Mouse (Mus musculus) adrenal gland, postnatal 36 days (tissue): Measurements from ENCODE around the gene Dnajc4. TPM values are rescaled to one million over a fixed set of nuclear protein-coding genes. Genes with fewer than 3 reads are reported as not detected.

Experiments used
- DNase-seq, 2 experiments: peaks; one replicate each; pipeline ENCODE4 v3.0.0; 2021; ENCODE audit warnings: mixed read lengths in 1 of 2
- long read RNA-seq, 2 experiments: library from polyadenylated mRNA; stranded (forward); transcript quantifications; one replicate each; pipeline ENCODE4 v2.0.0; 2021; ENCODE audit warnings: borderline sequencing depth in 2 of 2
- total RNA-seq, 2 experiments: library from RNA; stranded (reverse); gene quantifications; 2 replicates each; pipeline ENCODE4 v1.2.3; 2021

Dnajc4 gene
- 10 to 100 TPM; 38.5 to 46.1 TPM for total RNA-seq
- long read RNA-seq, experiment 1, transcript Dnajc4-202 (6 exons, 840 nt), result minor isoform, 5 of 57 reads
- long read RNA-seq, experiment 1, transcript Dnajc4-201 (6 exons, 1,074 nt), result major isoform, 9 of 57 reads
- long read RNA-seq, experiment 1, partial matches to known transcripts, result 8 of 57 reads
- long read RNA-seq, experiment 1, other reads (novel, unspliced or antisense), result 35 of 57 reads
- long read RNA-seq, experiment 2, transcript Dnajc4-201 (6 exons, 1,074 nt), result major isoform, 5 of 14 reads
- long read RNA-seq, experiment 2, partial matches to known transcripts, result 3 of 14 reads
- long read RNA-seq, experiment 2, other reads (novel, unspliced or antisense), result 5 of 14 reads

DNA sequence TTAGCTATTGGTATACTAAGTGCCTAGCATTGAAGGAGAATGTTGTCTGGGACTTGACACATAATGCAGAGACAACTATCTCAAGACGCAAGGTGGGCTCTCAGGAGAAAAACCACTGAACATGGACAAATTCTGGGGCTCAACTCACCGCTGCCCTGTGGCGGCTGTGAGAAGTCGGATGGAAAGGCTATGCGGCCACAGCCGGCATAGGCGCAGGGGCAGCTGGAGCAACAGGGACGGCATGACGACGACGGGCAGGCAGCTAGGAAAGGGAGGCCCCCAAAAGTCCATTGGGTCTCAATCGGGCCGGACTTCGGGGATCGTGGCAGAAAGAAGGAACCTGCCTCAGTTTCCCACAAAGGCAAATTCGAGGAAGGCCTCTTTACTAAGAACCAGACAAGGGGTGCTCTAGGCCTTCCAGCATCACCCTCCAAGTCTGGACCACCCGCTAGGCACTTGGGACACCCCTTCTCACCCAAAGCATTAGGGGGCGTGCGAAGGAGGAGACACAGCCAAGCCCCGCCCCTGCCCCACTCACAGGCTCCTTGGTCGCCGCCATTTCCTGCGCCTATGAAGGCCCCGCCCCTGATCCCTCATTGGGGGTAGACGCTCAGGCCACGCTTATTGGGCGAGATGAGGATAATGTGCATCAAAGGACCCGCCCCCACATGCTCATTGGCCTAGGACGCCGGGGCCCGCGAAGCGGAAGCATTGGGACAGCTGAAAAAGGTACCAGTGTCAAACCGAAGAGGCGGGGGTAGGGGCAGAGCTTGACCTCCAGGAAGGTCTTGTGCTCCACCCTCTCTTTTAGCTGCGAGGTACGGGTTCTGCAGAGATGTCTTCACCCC is at the start of gene Dnajc4:
Gene Dnajc4, minus strand, starts transcription at position 562 of the 848 bp plus-strand sequence.
- DNase-seq, result peak; percentile 98 to 99

DNA sequence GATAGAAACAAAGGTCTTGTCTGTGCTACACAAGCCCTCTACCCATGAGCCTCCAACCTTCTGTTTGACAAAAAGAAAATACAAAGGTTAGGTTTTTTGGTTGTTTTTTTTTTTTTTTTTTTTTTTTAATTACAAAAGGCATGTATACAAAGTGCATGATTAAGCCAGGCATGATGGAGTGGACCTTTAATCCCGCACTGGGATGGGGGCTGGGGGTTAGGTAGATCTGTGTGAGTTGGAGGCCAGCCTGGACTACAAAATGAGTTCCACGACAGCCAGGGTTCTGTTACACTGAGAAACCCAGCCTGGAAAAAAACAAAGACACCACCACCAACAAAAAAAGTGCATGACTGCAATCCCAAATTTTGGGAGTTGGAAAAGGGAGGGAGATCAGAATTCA is 48.8 kb upstream of the Dnajc4 start:
- DNase-seq, result no peak

DNA sequence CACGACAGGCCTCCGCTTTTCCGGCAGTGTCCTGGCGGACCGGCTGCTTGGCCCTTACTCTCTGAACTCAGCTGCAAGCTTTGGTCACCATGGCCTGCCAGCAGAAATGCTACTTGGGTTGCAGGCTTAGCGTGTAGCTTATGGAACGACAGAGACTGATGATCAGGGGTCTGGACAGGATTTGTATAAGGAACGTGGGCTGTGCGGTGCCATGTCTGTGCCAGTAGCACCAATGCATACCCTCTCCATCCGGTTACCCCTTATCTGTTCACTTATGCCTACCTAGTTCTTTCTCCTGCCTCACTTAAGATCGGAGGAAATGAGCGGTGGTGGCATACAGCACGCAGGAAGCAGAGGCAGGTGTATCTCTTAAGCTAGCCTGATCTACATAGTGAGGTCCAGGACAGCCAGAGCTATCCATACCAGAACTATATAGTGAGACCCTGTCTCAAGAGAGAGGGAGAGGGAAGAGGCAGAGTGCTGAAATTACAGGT is 48.3 kb upstream of the Dnajc4 start:
- DNase-seq, result no peak

DNA sequence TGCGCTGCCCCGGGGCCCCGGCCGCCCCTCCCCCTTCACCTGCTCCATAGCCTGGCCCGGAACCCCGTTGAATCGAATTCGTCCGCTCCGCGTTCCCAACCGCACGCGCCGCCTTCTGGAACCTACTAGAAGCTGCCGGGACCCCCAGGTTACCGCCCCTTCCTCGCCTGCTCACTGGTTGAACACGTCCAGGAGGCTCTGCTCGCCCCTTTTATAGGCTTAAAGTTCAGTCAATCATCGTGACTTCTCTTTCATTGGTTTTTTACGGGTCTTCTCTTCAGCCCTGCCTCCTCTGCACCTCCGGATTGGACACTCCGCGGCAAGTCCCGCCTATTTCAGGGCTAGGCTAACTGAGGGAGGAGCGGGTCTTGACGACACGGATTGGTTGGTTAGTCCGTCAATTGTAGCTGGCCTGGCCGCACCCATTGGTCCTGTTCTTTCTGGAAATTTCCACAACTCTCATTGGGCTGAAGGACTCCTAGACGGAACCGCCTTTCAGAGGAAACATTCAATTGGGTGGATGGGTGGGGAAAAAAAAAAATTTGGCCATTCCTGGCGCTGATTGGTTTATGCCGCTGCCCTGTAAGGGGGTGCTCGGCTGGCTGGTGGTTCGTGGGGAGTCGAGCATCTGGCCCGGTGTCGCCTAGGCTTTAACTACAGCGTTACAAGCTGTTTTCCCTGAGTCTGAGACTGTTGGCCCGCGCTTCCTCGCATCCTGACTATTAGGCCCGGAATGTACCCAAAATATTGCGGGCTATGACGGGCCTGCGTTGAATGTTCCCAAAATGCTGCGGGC is 47.7 kb upstream of the Dnajc4 start, which contains the start of gene Stip1:
Gene Stip1, minus strand, starts transcription at position 127 of the 796 bp plus-strand sequence.
- peak; percentile 99 for DNase-seq

DNA sequence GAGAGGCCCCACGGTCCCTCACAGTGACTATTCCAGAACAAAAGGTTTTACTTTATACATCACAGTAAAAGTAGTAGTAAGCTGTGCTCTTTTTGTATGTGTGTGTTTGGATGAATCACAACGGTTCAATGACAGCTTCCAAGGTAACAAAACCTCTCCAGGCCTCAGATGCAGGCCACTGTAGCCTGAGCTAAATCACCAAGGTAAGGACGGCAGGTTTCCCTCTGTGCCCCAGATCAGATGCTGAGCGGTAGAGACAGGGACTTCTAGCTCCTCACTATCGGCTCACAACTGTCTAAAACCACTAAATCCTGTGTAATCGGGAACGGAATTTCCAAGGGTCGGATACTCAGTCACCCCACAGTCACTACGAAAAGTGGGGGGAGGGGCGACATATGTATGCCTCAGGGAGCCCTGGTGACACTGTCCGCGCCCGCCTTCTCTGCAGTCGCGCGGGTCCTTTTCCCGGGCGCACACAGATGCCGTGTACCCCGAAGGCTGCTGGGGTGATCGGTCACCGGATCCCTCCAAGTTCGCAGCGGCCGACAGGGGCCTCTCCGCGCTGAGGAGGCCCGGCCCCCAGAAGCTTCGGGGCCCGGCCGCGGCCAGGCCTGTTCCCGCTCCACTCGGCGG is 46.8 kb upstream of the Dnajc4 start:
- DNase-seq, result peak; percentile 60 to 66

DNA sequence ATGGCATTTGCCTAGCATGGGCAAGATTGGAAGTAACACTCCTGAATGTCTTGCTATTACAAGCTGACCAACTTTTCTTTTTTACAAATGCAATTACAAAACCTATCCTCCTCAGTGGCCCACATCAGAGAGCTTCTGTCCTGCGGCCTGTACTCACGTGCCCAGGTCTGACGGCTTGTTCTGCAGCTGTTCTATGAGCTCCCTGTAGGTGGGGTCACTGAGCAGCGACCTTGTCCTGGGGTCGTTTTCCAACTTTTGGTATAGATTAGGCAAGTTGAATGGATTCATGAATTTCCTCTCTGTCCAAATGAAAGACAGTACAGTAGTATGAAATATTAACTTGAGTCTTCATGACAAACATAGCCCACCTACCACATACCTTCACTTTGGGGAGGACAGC is 41.6 kb upstream of the Dnajc4 start:
- no peak for DNase-seq

DNA sequence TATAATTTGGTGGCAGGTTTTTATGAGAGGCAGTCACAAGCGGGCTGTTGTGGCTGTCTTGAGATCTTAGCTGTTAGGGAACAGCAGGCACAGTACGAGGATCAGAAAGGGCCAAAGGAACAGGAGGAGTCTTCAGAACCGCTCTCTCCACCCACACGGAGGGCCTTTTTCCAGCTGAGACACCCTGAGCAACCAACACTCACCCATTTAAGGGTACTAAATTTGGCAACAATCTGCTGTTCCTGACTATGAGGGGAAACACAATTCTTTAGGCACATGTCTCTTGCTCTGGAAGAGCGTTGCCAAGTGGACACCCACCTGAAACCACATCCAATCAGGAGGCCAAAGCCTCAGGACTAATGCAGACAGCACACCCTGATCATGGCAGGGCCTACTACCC is 37.2 kb upstream of the Dnajc4 start:
- DNase-seq, result no peak

DNA sequence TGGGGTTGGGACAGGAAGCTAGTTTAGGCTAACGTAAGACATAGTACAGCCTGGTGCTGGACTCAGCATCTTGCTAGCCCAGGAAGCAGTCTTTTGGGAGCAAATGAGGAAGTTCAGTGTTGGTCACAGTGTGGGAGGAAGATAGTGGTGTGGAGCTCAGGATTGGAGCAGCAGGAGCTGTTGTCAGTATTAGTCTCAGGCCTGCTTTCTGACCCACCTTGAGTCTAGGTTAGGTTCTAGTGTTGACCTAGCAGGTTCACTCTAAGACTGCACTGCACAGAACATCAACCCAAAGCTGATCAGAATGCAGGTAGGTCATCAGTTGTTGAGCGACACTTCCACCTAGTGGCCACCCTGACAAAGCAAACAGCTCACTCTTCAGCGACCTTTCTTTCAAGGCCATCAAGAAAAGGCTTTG is 27.9 kb upstream of the Dnajc4 start:
- DNase-seq, result peak; percentile 74 to 79

DNA sequence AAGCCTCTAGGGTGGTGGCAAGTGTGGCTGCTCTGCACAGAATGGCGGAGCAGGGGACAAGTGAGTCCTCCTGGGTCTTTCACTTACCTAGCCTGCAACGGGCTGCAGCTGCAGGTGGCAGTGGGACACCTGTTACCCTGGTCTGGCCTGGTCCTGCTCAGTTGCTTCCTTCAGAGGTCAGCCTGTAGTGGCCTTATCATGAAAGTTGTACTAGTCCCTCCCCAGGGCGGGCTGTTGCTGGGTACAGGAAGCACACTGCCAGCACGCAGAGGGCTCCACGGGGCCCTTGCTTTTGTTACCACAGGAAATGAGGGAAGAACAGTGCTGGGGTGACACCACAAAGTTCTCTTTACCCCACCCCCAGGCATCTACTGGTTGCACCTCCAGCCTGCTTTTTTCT is 26.8 kb upstream of the Dnajc4 start, which contains the start of gene Fermt3:
Gene Fermt3, minus strand, starts transcription at position 279 of the 400 bp plus-strand sequence.
- peak; percentile 21 to 39 for DNase-seq

DNA sequence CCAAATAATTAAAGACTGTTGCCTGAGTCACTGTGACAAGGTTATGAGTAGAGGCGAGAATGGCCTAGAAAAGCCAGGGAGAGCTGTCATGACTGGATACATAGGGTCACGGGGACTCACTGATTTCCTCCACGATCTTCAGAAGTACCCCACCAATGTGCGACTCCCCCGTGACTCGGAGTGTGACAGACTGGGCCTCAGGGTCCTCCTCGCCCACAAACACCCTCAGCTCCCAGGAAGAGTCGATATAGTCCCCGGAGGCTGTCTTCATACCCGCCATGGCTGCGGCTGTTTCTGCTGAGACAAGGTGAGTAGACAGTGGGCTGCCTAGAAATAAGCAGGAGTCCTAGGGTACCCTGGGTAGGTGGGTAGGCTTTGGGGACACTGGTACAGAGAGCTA is 26.2 kb upstream of the Dnajc4 start:
- no peak for DNase-seq

DNA sequence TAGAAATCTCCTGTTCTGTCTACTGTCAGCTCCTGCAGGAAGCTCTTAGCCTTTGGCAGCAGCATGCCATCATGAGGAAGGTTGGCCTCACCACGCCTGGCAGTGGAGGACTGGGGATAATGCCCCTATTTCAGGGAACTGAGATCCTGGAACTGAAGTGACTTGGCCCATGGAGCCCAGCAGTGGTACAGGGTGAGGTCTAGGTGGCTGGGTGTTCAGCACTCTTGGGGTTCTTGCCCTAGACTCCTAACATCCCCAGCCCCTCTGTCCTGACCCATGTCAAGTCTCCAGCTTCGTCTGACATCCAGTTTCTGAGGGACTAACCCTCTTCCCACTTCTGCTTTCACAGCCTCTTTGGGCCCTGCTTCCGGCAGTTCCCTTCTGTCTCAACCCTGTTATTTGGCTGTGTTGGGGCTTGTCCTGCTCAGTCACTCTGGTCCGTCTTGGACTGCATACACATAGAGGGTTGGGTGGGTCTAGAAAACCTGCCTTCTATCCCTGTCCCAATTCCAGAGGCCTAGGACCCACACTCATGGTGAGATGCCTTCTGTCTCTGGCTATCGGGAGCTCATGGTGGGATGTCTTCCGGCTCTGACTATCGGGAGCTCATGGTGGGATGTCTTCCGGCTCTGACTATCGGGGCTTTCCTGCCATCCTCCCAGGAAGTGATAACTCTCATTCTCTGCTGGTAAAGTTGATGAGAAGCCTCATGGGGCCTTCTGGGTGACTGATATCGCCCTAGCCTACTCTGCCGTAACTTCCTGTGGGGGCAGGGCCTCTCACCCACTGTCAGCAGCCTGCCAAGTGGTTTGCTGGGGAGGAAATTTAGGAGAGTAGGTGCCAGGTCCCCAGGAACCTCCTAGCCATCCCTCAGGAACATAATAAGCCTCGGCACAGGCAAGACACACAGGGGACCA is 25.4 kb upstream of the Dnajc4 start:
- DNase-seq, result no peak

DNA sequence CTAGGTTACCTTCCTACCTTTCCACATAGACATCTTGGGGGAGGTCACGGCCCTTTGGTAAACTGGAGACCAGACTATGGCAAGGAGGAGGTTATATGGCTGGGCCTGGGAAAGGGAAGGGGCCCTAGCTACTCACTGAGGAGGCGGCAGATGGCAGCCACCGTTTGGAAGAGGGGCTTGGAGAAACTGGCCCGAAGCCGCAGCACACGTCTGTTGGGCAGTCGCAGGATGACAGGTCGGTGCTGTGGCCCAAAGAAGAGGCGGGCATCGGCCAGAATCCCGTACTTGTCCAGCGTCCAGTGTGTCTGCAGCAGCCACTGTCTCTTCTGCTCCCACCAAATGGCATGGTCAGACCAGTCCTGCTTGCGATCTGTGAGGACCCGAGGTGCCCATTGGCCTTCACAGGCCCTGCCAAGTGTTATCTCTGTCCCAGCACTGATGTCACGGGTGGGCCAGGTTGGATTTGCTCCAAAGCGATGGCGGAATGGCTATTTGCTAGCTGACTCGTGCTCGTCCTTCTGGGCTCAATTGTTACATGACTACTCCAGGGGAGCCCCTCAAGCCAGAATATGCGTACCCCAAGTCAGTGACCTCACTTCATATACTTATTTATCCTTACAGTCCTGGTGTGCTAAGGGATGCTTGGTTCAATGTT is 22.2 kb upstream of the Dnajc4 start:
- no peak for DNase-seq

DNA sequence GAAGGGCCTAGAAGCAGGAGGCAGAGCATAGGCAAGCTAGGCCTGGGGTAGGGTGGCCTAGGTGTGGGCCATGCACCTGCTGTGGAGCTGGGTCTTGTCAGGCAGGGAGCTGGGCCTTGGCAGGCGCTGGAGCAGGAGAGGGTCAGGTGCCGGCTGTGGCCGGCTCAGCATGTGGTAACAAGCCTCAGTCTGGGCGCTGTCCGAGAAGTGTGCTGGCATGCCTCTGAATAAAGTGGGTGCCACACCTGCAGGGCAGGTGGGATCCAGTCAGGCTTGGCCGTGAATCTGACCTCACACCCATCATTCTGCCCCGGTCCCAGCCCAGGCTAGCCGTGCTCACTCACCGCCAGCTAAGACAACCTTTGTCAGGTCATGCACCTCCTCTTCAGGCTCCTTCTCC is 21.6 kb upstream of the Dnajc4 start:
- DNase-seq, result no peak

DNA sequence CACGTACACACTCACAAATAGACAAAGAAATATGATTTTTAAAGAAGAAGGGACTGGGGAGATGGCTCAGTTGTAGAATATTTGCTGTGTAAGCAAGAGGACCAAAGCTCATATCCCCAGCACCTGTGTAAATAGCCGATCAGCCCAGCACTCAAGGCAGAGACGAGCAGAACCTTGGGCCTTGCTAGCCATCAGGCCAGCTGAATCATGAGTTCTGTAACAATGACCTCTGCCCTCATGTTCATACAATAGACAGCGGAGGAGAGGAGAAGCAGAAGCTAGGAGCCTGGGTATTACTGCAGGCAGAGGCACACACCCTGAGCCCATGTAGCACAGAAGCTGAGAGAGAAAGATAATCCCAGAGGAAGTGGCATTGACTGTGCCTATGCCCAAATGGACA is 20.1 kb upstream of the Dnajc4 start:
- DNase-seq, result no peak

DNA sequence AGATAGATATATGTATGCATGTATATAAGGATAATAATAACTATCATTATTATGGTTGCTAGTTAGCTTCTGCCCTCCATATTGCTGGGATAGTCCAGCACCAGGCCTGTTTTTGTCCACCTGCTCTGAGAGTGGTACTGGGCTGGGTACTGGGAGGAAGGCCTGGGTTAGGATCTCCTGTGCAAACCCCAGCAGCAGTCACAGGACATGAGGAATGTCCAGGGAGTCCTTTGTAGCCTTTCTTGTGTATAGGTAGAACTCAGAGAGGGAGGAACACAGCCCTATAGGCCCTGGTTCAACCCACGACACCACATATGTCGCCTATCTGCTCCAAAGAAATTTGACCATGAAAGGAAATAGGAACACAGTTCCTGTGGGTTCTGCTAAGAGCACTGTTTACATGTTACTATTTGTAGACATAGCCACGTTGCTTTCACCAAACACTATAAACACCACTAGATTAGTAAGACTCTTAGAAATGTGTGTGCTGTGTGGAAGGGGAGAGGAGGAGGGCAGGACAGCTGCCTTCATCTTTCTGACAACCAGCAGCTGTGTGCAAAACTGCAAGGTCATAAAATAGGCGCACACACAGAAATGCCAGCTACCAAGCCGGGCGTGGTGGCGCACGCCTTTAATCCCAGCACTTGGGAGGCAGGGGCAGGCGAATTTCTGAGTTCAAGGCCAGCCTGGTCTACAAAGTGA is 14.7 kb upstream of the Dnajc4 start:
- no peak for DNase-seq

DNA sequence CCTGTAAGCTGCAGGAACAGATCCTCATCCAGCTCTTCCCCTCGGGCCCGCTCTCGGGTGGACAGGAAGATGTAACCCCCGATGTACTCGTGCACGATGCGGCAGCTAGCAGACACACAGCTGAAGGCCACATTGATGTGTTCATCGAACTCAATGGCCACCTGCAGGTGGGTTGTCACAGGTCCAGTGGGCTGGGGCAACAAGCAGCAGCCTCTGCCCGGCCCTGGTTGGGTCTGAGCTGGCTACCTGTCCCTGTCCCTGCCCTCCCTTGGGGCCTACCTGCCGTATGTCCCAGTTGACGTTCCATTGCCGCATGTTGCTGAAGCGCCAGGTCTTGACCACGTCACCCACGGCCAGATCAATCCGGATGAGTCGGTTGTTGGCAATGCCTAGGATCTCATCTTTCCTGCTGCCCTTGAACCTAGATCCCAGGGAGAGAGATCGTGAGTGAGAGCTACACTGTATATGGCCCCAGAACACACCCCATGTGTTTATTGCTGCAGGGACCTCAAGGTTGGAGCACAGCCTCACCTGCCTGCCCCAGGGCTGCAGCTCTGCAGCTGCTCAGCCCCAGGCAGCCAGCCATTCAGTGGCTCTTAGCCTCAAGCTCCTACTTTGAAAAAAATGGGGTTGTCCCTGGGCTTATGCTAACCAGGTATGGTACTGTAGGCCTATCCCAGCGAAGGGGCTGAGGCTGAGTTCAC is 7.1 kb upstream of the Dnajc4 start:
- DNase-seq, result no peak

DNA sequence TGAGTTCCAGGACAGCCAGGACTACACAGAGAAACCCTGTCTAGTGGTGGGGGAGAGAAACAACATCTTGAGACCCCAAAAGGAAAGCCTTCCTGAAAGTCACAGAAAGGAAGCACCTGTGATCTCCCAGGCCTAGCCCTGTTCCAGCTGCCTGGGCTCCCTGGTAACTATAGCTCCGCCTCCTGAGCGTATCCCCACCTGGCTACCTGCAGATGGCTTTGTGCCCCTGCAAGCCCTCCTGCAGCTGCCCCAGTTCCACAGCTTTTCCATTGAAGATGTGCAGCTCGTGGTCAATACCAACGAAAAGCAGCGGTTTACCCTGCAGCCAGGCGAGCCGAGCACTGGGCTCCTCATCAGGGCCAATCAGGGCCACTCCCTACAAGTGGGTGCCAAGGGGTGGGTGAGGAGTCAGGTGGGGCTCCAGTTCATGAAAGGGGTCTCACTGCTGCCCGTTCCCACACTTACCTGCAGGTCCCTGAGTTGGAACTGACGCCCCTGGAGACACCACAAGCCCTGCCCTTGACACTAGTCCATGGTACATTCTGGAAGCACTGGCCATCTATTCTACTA is 5.4 kb upstream of the Dnajc4 start:
- no peak for DNase-seq

DNA sequence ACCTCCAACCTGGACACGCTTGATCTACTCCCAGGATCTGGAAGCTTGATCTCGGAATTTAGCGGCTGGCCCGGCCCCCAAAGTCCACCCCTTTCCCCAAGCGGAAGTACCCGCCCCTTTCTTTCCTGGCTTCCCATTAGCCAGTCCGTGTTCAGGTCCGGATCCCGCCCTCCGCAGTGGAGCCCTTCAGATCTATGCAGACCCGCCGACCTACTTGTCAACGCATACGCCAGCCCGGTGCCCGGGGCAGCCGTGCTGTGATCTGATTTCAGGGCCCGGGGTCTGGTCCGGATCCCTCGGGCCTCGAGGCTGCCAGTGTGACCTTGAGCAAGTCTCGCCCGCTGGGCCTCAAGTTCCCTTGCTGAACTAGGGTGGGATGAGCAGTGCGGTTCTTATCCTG is 3.6 kb upstream of the Dnajc4 start, which contains the start of the genes Nudt22 and Trpt1:
Gene Nudt22, minus strand, starts transcription at position 112 of the 400 bp plus-strand sequence.
Gene Trpt1, plus strand, starts transcription at position 126 of the 400 bp plus-strand sequence.
- peak; percentile 94 to 95 for DNase-seq
